Mouse (Mus musculus) ES-Bruce4 (cell line): ENCODE data around the gene Fgfbp1.

Experiments
- CTCF ChIP-seq: IDR thresholded peaks from one replicate; pipeline ENCODE4 v1.8.1; 2011; ENCODE audit warnings: low read depth, low read length
- EP300 ChIP-seq: IDR thresholded peaks from 2 replicates; pipeline ENCODE4 v1.6.1; 2011; ENCODE audit warnings: low read depth, low read length; ENCODE audit not compliant: insufficient read depth
- POLR2A ChIP-seq: IDR thresholded peaks from one replicate; pipeline ENCODE4 v1.8.1; 2011; ENCODE audit warnings: low read length; ENCODE audit not compliant: insufficient read depth

GRCm38 (mm10) chr5:43948111-43948743 is 33.4 kb downstream of the Fgfbp1 start:
- TF ChIP-seq CTCF: no peak
- peak; percentile 8 for TF ChIP-seq POLR2A
- TF ChIP-seq EP300: peak; percentile 98
